Mouse (Mus musculus) stomach, embryonic 16.5 days (tissue): ENCODE measurements around the gene Col6a5. TPM values are rescaled to one million over a fixed set of nuclear protein-coding genes. Genes with fewer than 3 reads are reported as not detected.

ENCODE experiments used
- ATAC-seq: fragments of 200-750 bp; cut with Nextera tagmentation; 2 replicates; pipeline ENCODE4 v1.8.0; 2017; ENCODE audit warnings: moderate number of reproducible peaks, moderate TSS enrichment; ENCODE audit not compliant: insufficient read depth, low FRiP score
- H3K27ac ChIP-seq: fragments of 300-500 bp; sonication (generic); 2 replicates; pipeline ENCODE4 v1.5.1; 2014; ENCODE audit warnings: low read length
- H3K27me3 ChIP-seq: fragments of 300-500 bp; sonication (generic); 2 replicates; pipeline ENCODE4 v1.6.1; 2014; ENCODE audit warnings: low read length, control low read depth, mixed read lengths; ENCODE audit not compliant: control insufficient read depth, insufficient read depth
- H3K36me3 ChIP-seq: fragments of 300-500 bp; sonication (generic); 2 replicates; pipeline ENCODE4 v1.6.1; 2014; ENCODE audit warnings: low read length; ENCODE audit not compliant: control insufficient read depth, insufficient read depth
- H3K4me1 ChIP-seq: fragments of 300-500 bp; sonication (generic); 2 replicates; pipeline ENCODE4 v1.6.1; 2014; ENCODE audit warnings: low read length, control low read depth, mixed read lengths; ENCODE audit not compliant: control insufficient read depth, insufficient read depth
- H3K4me2 ChIP-seq: fragments of 300-500 bp; sonication (generic); 2 replicates; pipeline ENCODE4 v1.6.1; 2014; ENCODE audit warnings: low read depth, low read length, mixed read lengths
- H3K4me3 ChIP-seq: fragments of 300-500 bp; sonication (generic); replicated peaks from 2 replicates; pipeline ENCODE4 v1.5.1; 2014; ENCODE audit warnings: mild to moderate bottlenecking, low read length
- H3K9ac ChIP-seq: fragments of 300-500 bp; sonication (generic); 2 replicates; pipeline ENCODE4 v1.6.1; 2014; ENCODE audit warnings: low read length
- H3K9me3 ChIP-seq: fragments of 300-500 bp; sonication (generic); replicated peaks from 2 replicates; pipeline ENCODE4 v1.6.1; 2016; ENCODE audit warnings: low read length, control low read depth; ENCODE audit not compliant: control insufficient read depth
- WGBS: fragments of 180-500 bp; shearing (Covaris S2); extraction: QIAGEN DNeasy Blood & Tissue Kit; methylation state at CpG from one replicate; pipeline ENCODE4 v1.1.7; 2014; 5-methylcytosine and 5-hydroxymethylcytosine counted together
- polyA plus RNA-seq: library from polyadenylated mRNA; unstranded; fragments of >200 nt; fragmentation: Nextera tagmentation; extraction: Ambion mirVana; gene quantifications from 2 replicates; pipeline ENCODE4 v1.2.1, GENCODE M21; 2015

The Col6a5 gene
- polyA plus RNA-seq, 1 experiment from 2014 or later: 8.1 TPM

GRCm38 (mm10) chr9:105976314-105976713 is 15.9 kb upstream of the Col6a5 start:
- Histone ChIP-seq H3K27ac (no peak overlapping the region), H3K36me3 (no peaks in the 10 kb centered on the region), H3K4me2 (no peak overlapping the region), H3K27me3 (no peaks in the 10 kb centered on the region), H3K4me3 (no peak overlapping the region), H3K9me3 (no peaks in the 10 kb centered on the region), H3K9ac (no peak overlapping the region), H3K4me1 (no peaks in the 10 kb centered on the region)
- 48% methylated on average over 6 of the region's 6 CpGs for WGBS
- ATAC-seq: no peak

GRCm38 (mm10) chr9:105973736-105974135 is 13.3 kb upstream of the Col6a5 start:
- H3K4me1 ChIP-seq: no peaks in the 10 kb centered on the region
- ATAC-seq: no peak
- no peak overlapping the region for H3K9ac ChIP-seq
- no peaks in the 10 kb centered on the region for H3K36me3 ChIP-seq
- H3K27me3 ChIP-seq: no peaks in the 10 kb centered on the region
- 24% methylated on average over 1 of the region's 1 CpGs for WGBS
- no peaks in the 10 kb centered on the region for H3K9me3 ChIP-seq
- no peak overlapping the region for H3K4me3 ChIP-seq
- H3K4me2 ChIP-seq: no peak overlapping the region
- peak overlapping the region; percentile 64; the same call in 1 of the 2 replicates for H3K27ac ChIP-seq

GRCm38 (mm10) chr9:105972031-105972430 is 11.6 kb upstream of the Col6a5 start:
- Histone ChIP-seq H3K4me3 (no peak overlapping the region), H3K4me1 (no peaks in the 10 kb centered on the region), H3K27me3 (no peaks in the 10 kb centered on the region), H3K4me2 (no peak overlapping the region), H3K9ac (no peak overlapping the region), H3K36me3 (no peaks in the 10 kb centered on the region), H3K27ac (peak overlapping the region; percentile 2; the same call in 1 of the 2 replicates), H3K9me3 (no peaks in the 10 kb centered on the region)
- ATAC-seq: no peak
- 92% methylated on average over 3 of the region's 3 CpGs for WGBS

GRCm38 (mm10) chr9:105971351-105971894 is 11.0 kb upstream of the Col6a5 start:
- Histone ChIP-seq H3K4me2 (no peak overlapping the region), H3K36me3 (no peaks in the 10 kb centered on the region), H3K27ac (peak overlapping the region; percentile 72; the same call in 1 of the 2 replicates), H3K27me3 (no peaks in the 10 kb centered on the region), H3K4me1 (no peaks in the 10 kb centered on the region), H3K9me3 (no peaks in the 10 kb centered on the region), H3K9ac (no peak overlapping the region), H3K4me3 (no peak overlapping the region)
- peak; percentile 68 for ATAC-seq
- WGBS: 82% methylated on average over 14 of the region's 14 CpGs

- Histone ChIP-seq H3K36me3 (no peaks in the 10 kb centered on the region), H3K27me3 (no peaks in the 10 kb centered on the region), H3K4me3 (no peak overlapping the region), H3K9ac (no peak overlapping the region), H3K27ac (peak overlapping the region; percentile 72), H3K9me3 (no peaks in the 10 kb centered on the region), H3K4me2 (no peak overlapping the region), H3K4me1 (no peaks in the 10 kb centered on the region)
- 82% methylated on average over 5 of the region's 5 CpGs for WGBS
- ATAC-seq: no peak
These were observed 10.5 kb upstream of the Col6a5 start for GRCm38 (mm10) chr9:105970901-105971300.

GRCm38 (mm10) chr9:105967976-105968375 is 7.5 kb upstream of the Col6a5 start:
- Histone ChIP-seq H3K9me3 (no peaks in the 10 kb centered on the region), H3K27me3 (no peaks in the 10 kb centered on the region), H3K4me2 (no peak overlapping the region), H3K36me3 (no peaks in the 10 kb centered on the region), H3K27ac (no peak overlapping the region), H3K9ac (no peak overlapping the region), H3K4me3 (no peak overlapping the region), H3K4me1 (no peaks in the 10 kb centered on the region)
- 76% methylated on average over 5 of the region's 5 CpGs for WGBS
- no peak for ATAC-seq

GRCm38 (mm10) chr9:105959116-105959515 is 1.3 kb downstream of the Col6a5 start:
- Histone ChIP-seq H3K27me3 (no peaks in the 10 kb centered on the region), H3K27ac (no peak overlapping the region), H3K4me3 (no peak overlapping the region), H3K36me3 (no peaks in the 10 kb centered on the region), H3K9ac (no peak overlapping the region), H3K4me1 (peaks cover 20% of the 10 kb centered on the region), H3K9me3 (no peaks in the 10 kb centered on the region), H3K4me2 (no peak overlapping the region)
- ATAC-seq: no peak
- 63% methylated on average over 1 of the region's 1 CpGs for WGBS

- ATAC-seq: no peak
- H3K27ac ChIP-seq: no peak overlapping the region
- no peak overlapping the region for H3K4me2 ChIP-seq
- H3K9ac ChIP-seq: no peak overlapping the region
- no peaks in the 10 kb centered on the region for H3K36me3 ChIP-seq
- no peaks in the 10 kb centered on the region for H3K9me3 ChIP-seq
- no peaks in the 10 kb centered on the region for H3K4me1 ChIP-seq
- no peaks in the 10 kb centered on the region for H3K27me3 ChIP-seq
- no peak overlapping the region for H3K4me3 ChIP-seq
- 97% methylated on average over 1 of the region's 1 CpGs for WGBS
These were observed 10.7 kb downstream of the Col6a5 start for GRCm38 (mm10) chr9:105949755-105950154.

GRCm38 (mm10) chr9:105947577-105947976 is 12.9 kb downstream of the Col6a5 start:
- WGBS: 65% methylated on average over 3 of the region's 3 CpGs
- Histone ChIP-seq H3K27me3 (no peaks in the 10 kb centered on the region), H3K9ac (no peak overlapping the region), H3K27ac (no peak overlapping the region), H3K4me2 (no peak overlapping the region), H3K4me3 (no peak overlapping the region), H3K9me3 (no peaks in the 10 kb centered on the region), H3K4me1 (no peaks in the 10 kb centered on the region), H3K36me3 (no peaks in the 10 kb centered on the region)
- no peak for ATAC-seq
